In the genomic region with DNA sequence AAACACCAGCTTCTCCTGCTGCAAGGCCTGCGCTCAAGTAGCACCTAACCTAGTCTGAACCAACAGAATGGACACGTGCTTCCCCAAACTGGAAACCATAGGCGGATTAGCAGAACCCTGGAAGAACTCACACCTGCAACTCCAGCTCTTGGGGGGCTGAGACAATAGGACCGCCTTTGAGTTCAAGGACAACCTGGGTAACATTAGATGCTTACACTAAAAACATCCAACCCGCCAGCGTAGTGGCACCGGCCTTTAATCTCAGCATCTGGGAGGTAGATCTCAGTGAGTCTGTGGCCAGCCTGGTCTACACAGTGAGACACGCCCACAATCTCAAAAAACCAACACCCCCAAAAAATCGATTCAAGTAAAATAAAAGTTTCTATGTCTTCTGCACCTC, we compare ENCODE assay signal across 8 mouse cellular contexts. TPM values are rescaled to one million over a fixed set of nuclear protein-coding genes. Genes with fewer than 3 reads are reported as not detected.
DNase-seq lines count a peak whose midpoint lies in the region; ATAC-seq and TF ChIP-seq lines count a peak whose summit lies in the region.

No protein-coding gene starts in this region.

- H3K4me1 ChIP-seq in heart, adult 2 months (ENCODE audit: control insufficient read depth, insufficient read depth, low read length): peaks cover 10% of the 10 kb centered on the region
- H3K4me1 ChIP-seq in forebrain, embryonic 11.5 days (replicated peaks; ENCODE audit: control insufficient read depth, insufficient read depth, low read length): peaks cover 4% of the 10 kb centered on the region
- peaks cover 0 to 11% of the 10 kb centered on the region in 2 experiments for H3K4me1 ChIP-seq in liver, embryonic 14.5 days (replicated peaks; ENCODE audit: control insufficient read depth in 2 of 2, insufficient read depth in 2 of 2, low read length in 1 of 2)

- TF ChIP-seq EP300 in heart, adult 2 months (IDR thresholded peaks at IDR 0.05; ENCODE audit: insufficient read depth, low read depth, low read length): no peak
- no peak for TF ChIP-seq EP300 in liver, embryonic 14.5 days (IDR thresholded peaks at IDR 0.05; ENCODE audit: low read depth)

- peak overlapping the region; percentile 77 for H3K4me3 ChIP-seq in heart, adult 2 months
- peak overlapping the region; percentile 78 for H3K4me3 ChIP-seq in C2C12 (ENCODE audit: insufficient read depth, poor library complexity, severe bottlenecking)
- peak overlapping the region; percentile 79 for H3K4me3 ChIP-seq in forebrain, embryonic 11.5 days (ENCODE audit: low read depth, low read length)
- H3K4me3 ChIP-seq in liver, embryonic 14.5 days (ENCODE audit: insufficient read depth in 1 of 2, low read depth in 2 of 2, low read length in 2 of 2): peak overlapping the region; percentile 72 to 81

- DNase-seq in heart, adult 2 months: no peak
- no peak for DNase-seq in heart, adult 11 months
- DNase-seq in forebrain, embryonic 11.5 days (ENCODE audit: low spot score): no peak
- no peak for DNase-seq in liver, embryonic 14.5 days (ENCODE audit: low read depth in 3 of 3, low spot score in 3 of 3)
- DNase-seq in right cerebral cortex, postnatal 10 days (ENCODE audit: low spot score in 2 of 2): no peak
- no peak for DNase-seq in layer of hippocampus, postnatal 25 days (ENCODE audit: extremely low spot score in 1 of 2, low spot score in 1 of 2)
- DNase-seq in thymus, postnatal 25 days: no peak

- no peak for ATAC-seq in forebrain, embryonic 11.5 days (replicated peaks; ENCODE audit: low FRiP score)
- ATAC-seq in liver, embryonic 14.5 days (ENCODE audit: insufficient read depth): no peak

- H3K79me2 ChIP-seq in heart, adult 2 months (replicated peaks; ENCODE audit: control insufficient read depth, insufficient read depth, low read length): peaks cover 2% of the 10 kb centered on the region
- H3K79me2 ChIP-seq in C2C12 (ENCODE audit: control insufficient read depth, insufficient read depth): peaks cover 54% of the 10 kb centered on the region

- peaks cover 26% of the 10 kb centered on the region for H3K79me3 ChIP-seq in C2C12 (ENCODE audit: low read depth)

- intact Hi-C loops in heart, adult 2 months (cut with DNase I): loop anchor here (1.0 to 5.0 kb wide), 2 partner anchors 24 to 229 kb away; no protein-coding TSS in a partner anchor

- WGBS in heart, adult 2 months: 33% methylated on average over 9 of the region's 9 CpGs
- 45% methylated on average over 9 of the region's 9 CpGs for WGBS in forebrain, embryonic 11.5 days
- 30% methylated on average over 9 of the region's 9 CpGs for WGBS in liver, embryonic 14.5 days (ENCODE audit: insufficient replicate concordance)

- peak overlapping the region; percentile 54 for H3K9ac ChIP-seq in heart, adult 2 months (ENCODE audit: low read depth, low read length)
- H3K9ac ChIP-seq in forebrain, embryonic 11.5 days (ENCODE audit: low read length): peak overlapping the region; percentile 77
- peak overlapping the region; percentile 71 for H3K9ac ChIP-seq in liver, embryonic 14.5 days (replicated peaks)

- H3K36me3 ChIP-seq in heart, adult 2 months (ENCODE audit: control insufficient read depth, insufficient read depth, low read length): peaks cover 4% of the 10 kb centered on the region
- no peaks in the 10 kb centered on the region for H3K36me3 ChIP-seq in C2C12 (ENCODE audit: control insufficient read depth, insufficient read depth)
- H3K36me3 ChIP-seq in forebrain, embryonic 11.5 days (ENCODE audit: control insufficient read depth, insufficient read depth, low read length): no peaks in the 10 kb centered on the region; the same call in 1 of the 2 replicates
- H3K36me3 ChIP-seq in liver, embryonic 14.5 days (replicated peaks; ENCODE audit: control insufficient read depth, insufficient read depth, low read depth): no peaks in the 10 kb centered on the region

- no peaks in the 10 kb centered on the region for H3K27me3 ChIP-seq in heart, adult 2 months (ENCODE audit: control insufficient read depth, insufficient read depth, low read length)
- H3K27me3 ChIP-seq in C2C12 (ENCODE audit: control insufficient read depth, insufficient read depth, insufficient read length): no peaks in the 10 kb centered on the region
- no peaks in the 10 kb centered on the region for H3K27me3 ChIP-seq in forebrain, embryonic 11.5 days (ENCODE audit: control insufficient read depth, insufficient read depth, low read length)
- H3K27me3 ChIP-seq in liver, embryonic 14.5 days (ENCODE audit: control insufficient read depth, insufficient read depth, low read length): no peaks in the 10 kb centered on the region

- H3K4me2 ChIP-seq in forebrain, embryonic 11.5 days (ENCODE audit: low read depth, low read length, severe bottlenecking): peak overlapping the region; percentile 84
- peak overlapping the region; percentile 85 for H3K4me2 ChIP-seq in liver, embryonic 14.5 days (ENCODE audit: low read depth)

- peak overlapping the region; percentile 83 for H3K27ac ChIP-seq in heart, adult 2 months
- no peak overlapping the region for H3K27ac ChIP-seq in forebrain, embryonic 11.5 days (ENCODE audit: low read depth, low read length)
- no peak overlapping the region for H3K27ac ChIP-seq in liver, embryonic 14.5 days

- TF ChIP-seq CTCF in heart, adult 2 months (IDR thresholded peaks at IDR 0.05): no peak
- TF ChIP-seq CTCF in C2C12 (IDR thresholded peaks at IDR 0.05; ENCODE audit: control insufficient read depth, insufficient read depth, insufficient read length): no peak
- no peak for TF ChIP-seq CTCF in liver, embryonic 14.5 days (IDR thresholded peaks at IDR 0.05; ENCODE audit: low read depth)

- H3ac ChIP-seq in C2C12 (ENCODE audit: control insufficient read depth, insufficient read length, low read depth): no peak overlapping the region

- TF ChIP-seq POLR2A in heart, adult 2 months (IDR thresholded peaks at IDR 0.05; ENCODE audit: insufficient read depth, low read depth, low read length): no peak

- H3K9me3 ChIP-seq in forebrain, embryonic 11.5 days (ENCODE audit: control insufficient read depth, low read length): no peaks in the 10 kb centered on the region
- H3K9me3 ChIP-seq in liver, embryonic 14.5 days (ENCODE audit: control insufficient read depth, low read length): no peaks in the 10 kb centered on the region

TF ChIP-seq in C2C12, 6 proteins besides CTCF, POLR2A, EP300 and RAD21:
- no peak for TF ChIP-seq MAX (IDR thresholded peaks at IDR 0.05)
- TF ChIP-seq MYOD1 (IDR thresholded peaks at IDR 0.05; ENCODE audit: control insufficient read depth, insufficient read length, low read depth): no peak
- TF ChIP-seq MYOG (IDR thresholded peaks at IDR 0.05; ENCODE audit: control insufficient read depth, extremely low read depth, insufficient read length): no peak
- TF ChIP-seq USF1 (IDR thresholded peaks at IDR 0.05; ENCODE audit: low read depth): no peak
- no peak for TF ChIP-seq CEBPB (IDR thresholded peaks at IDR 0.05; ENCODE audit: low read depth)
- no peak for TF ChIP-seq FOSL1 (IDR thresholded peaks at IDR 0.05; ENCODE audit: insufficient read depth, low read length, poor library complexity, severe bottlenecking)

RNA-seq across cellular contexts. Expression of a gene that starts 0.7 kb away (rescaled TPM):
- total RNA-seq in heart, adult 2 months (2021): 10 to 100 TPM; 11.4 to 12.7 TPM
- 21.3 and 30.4 TPM in 2 replicates for polyA plus RNA-seq in heart, adult 2 months (2012; rRNA removed)
- polyA plus RNA-seq in C2C12 (2012; fragmentation: generic; extraction: Trizol): 20.9 TPM
- 50.4 and 52.4 TPM in 2 replicates for polyA plus RNA-seq in forebrain, embryonic 11.5 days (2014; fragmentation: Nextera tagmentation; extraction: Ambion mirVana)
- polyA plus RNA-seq in liver, embryonic 14.5 days (2012; rRNA removed): 12.8 and 16.2 TPM in 2 replicates
- 9.9 and 10.2 TPM in 2 replicates for polyA plus RNA-seq in liver, embryonic 14.5 days (2014; fragmentation: Nextera tagmentation; extraction: Ambion mirVana)
- 10 to 100 TPM; 59.7 to 74.3 TPM for total RNA-seq in layer of hippocampus, postnatal 25 days (2021)

RNA-seq across cellular contexts. Expression of a gene that starts 24.8 kb away (rescaled TPM):
- total RNA-seq in heart, adult 2 months (2021): 10 to 100 TPM; 16.7 to 17.1 TPM
- polyA plus RNA-seq in heart, adult 2 months (2012; rRNA removed): 38.9 and 44.5 TPM in 2 replicates
- polyA plus RNA-seq in C2C12 (2012; fragmentation: generic; extraction: Trizol): 59.6 TPM
- 120 and 137 TPM in 2 replicates for polyA plus RNA-seq in forebrain, embryonic 11.5 days (2014; fragmentation: Nextera tagmentation; extraction: Ambion mirVana)
- polyA plus RNA-seq in liver, embryonic 14.5 days (2012; rRNA removed): 28.8 and 33.0 TPM in 2 replicates
- polyA plus RNA-seq in liver, embryonic 14.5 days (2014; fragmentation: Nextera tagmentation; extraction: Ambion mirVana): 51.8 and 52.1 TPM in 2 replicates
- total RNA-seq in layer of hippocampus, postnatal 25 days (2021): 10 to 100 TPM; 68.8 to 78.4 TPM

RNA-seq across cellular contexts. Expression of a gene that starts 34.3 kb away (rescaled TPM):
- total RNA-seq in heart, adult 2 months (2021): not detected
- 0.20 and 0.23 TPM in 2 replicates for polyA plus RNA-seq in heart, adult 2 months (2012; rRNA removed)
- not detected for polyA plus RNA-seq in C2C12 (2012; fragmentation: generic; extraction: Trizol)
- not detected in 2 replicates for polyA plus RNA-seq in forebrain, embryonic 11.5 days (2014; fragmentation: Nextera tagmentation; extraction: Ambion mirVana)
- polyA plus RNA-seq in liver, embryonic 14.5 days (2012; rRNA removed): 0.02 TPM in 1 of 2 replicates, not detected in the other
- not detected in 2 replicates for polyA plus RNA-seq in liver, embryonic 14.5 days (2014; fragmentation: Nextera tagmentation; extraction: Ambion mirVana)
- not detected for total RNA-seq in layer of hippocampus, postnatal 25 days (2021)

RNA-seq across cellular contexts. Expression of a gene that starts 43.7 kb away (rescaled TPM):
- total RNA-seq in heart, adult 2 months (2021): not detected
- polyA plus RNA-seq in heart, adult 2 months (2012; rRNA removed): 2.1 TPM in 1 of 2 replicates, not detected in the other
- polyA plus RNA-seq in C2C12 (2012; fragmentation: generic; extraction: Trizol): not detected
- 2.0 TPM in 1 of 2 replicates, not detected in the other for polyA plus RNA-seq in forebrain, embryonic 11.5 days (2014; fragmentation: Nextera tagmentation; extraction: Ambion mirVana)
- polyA plus RNA-seq in liver, embryonic 14.5 days (2012; rRNA removed): 9.1 and 9.7 TPM in 2 replicates
- polyA plus RNA-seq in liver, embryonic 14.5 days (2014; fragmentation: Nextera tagmentation; extraction: Ambion mirVana): 4.5 and 7.8 TPM in 2 replicates
- not detected for total RNA-seq in layer of hippocampus, postnatal 25 days (2021)

RNA-seq across cellular contexts. Expression of a gene that starts 50.0 kb away (rescaled TPM):
- 10 to 100 TPM; 15.5 to 19.4 TPM for total RNA-seq in heart, adult 2 months (2021)
- 50.7 and 63.0 TPM in 2 replicates for polyA plus RNA-seq in heart, adult 2 months (2012; rRNA removed)
- polyA plus RNA-seq in C2C12 (2012; fragmentation: generic; extraction: Trizol): 16.7 TPM
- 74.1 and 81.6 TPM in 2 replicates for polyA plus RNA-seq in forebrain, embryonic 11.5 days (2014; fragmentation: Nextera tagmentation; extraction: Ambion mirVana)
- 35.8 and 45.7 TPM in 2 replicates for polyA plus RNA-seq in liver, embryonic 14.5 days (2012; rRNA removed)
- 39.3 and 42.0 TPM in 2 replicates for polyA plus RNA-seq in liver, embryonic 14.5 days (2014; fragmentation: Nextera tagmentation; extraction: Ambion mirVana)
- 100 to 1,000 TPM; 361 to 407 TPM for total RNA-seq in layer of hippocampus, postnatal 25 days (2021)
